Mouse (Mus musculus) testis, adult 2 months (tissue): Measurements from ENCODE around the gene Osbpl10.

Source experiments
- CTCF ChIP-seq: fragments of 200-500 bp; IDR thresholded peaks from 2 replicates; pipeline ENCODE4 v1.5.1; 2012; ENCODE audit warnings: low read depth, mild to moderate bottlenecking, inconsistent platforms, low read length, moderate library complexity; ENCODE audit not compliant: control insufficient read depth, insufficient read depth, insufficient replicate concordance
- POLR2A ChIP-seq: fragments of 200-500 bp; IDR thresholded peaks from 2 replicates; pipeline ENCODE4 v1.6.1; 2012; ENCODE audit warnings: low read depth, mild to moderate bottlenecking, inconsistent platforms, low read length, moderate library complexity; ENCODE audit not compliant: control insufficient read depth

GRCm38 (mm10) chr9:114978281-114979111 lies at the start of gene Osbpl10:
- TF ChIP-seq POLR2A, result no peak
- no peak for TF ChIP-seq CTCF
